18 mouse cellular contexts compared by ENCODE assay signal in the genomic region with DNA sequence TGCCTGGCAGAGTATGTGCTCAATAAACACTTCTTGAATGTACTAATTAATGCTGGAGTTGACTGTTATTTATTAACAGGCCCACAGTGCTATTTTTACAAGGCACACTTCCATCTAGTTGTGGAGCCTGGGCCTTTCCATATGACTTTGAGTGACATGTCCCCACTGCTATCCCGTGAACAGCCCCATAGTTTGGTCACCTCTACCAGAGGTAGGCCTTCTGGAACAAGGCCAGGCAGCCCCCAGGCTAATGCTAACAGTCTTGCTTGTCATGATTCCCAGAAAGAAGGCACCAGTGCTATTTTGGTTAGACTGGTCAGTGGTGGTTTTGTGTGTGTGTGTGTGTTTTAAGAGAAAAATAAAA.
DNase-seq lines count a peak whose midpoint lies in the region; ATAC-seq and TF ChIP-seq lines count a peak whose summit lies in the region.
"Had no signal": no experiment of that assay in that cellular context is flagged by ENCODE, and none has a peak within 500 bp of the region (broad histone marks: within the 10 kb centered on the region; RNA-seq: fewer than 3 reads in every experiment).

No protein-coding gene starts in this region.

- no peak for TF ChIP-seq EP300 in liver, postnatal 0 days (IDR thresholded peaks at IDR 0.05; ENCODE audit: low read depth)
- no peak for TF ChIP-seq EP300 in lung, postnatal 0 days (IDR thresholded peaks at IDR 0.05)

- H3K9ac ChIP-seq in limb, embryonic 12.5 days (replicated peaks): no peak overlapping the region
- no peak overlapping the region for H3K9ac ChIP-seq in liver, postnatal 0 days (replicated peaks)
- H3K9ac ChIP-seq in lung, postnatal 0 days (replicated peaks; ENCODE audit: low read depth): no peak overlapping the region
- H3K9ac ChIP-seq: forebrain, embryonic 12.5 days; heart, embryonic 12.5 days; lung, embryonic 14.5 days; midbrain, embryonic 15.5 days had no signal

- H3K4me3 ChIP-seq in limb, embryonic 12.5 days (replicated peaks): no peak overlapping the region
- no peak overlapping the region for H3K4me3 ChIP-seq in limb, embryonic 10.5 days
- no peak overlapping the region for H3K4me3 ChIP-seq in liver, postnatal 0 days (ENCODE audit: low read depth, low read length)
- no peak overlapping the region for H3K4me3 ChIP-seq in lung, postnatal 0 days (ENCODE audit: low read depth, low read length)
- H3K4me3 ChIP-seq: forebrain, embryonic 12.5 days; heart, embryonic 12.5 days; midbrain, embryonic 15.5 days had no signal

- no peaks in the 10 kb centered on the region for H3K9me3 ChIP-seq in limb, embryonic 12.5 days
- no peaks in the 10 kb centered on the region for H3K9me3 ChIP-seq in limb, embryonic 10.5 days (replicated peaks)
- H3K9me3 ChIP-seq in liver, postnatal 0 days (ENCODE audit: low read length): no peaks in the 10 kb centered on the region
- H3K9me3 ChIP-seq in lung, postnatal 0 days (ENCODE audit: low read length): no peaks in the 10 kb centered on the region
- H3K9me3 ChIP-seq: forebrain, embryonic 12.5 days; midbrain, embryonic 15.5 days had no signal

- no peak for DNase-seq in limb, embryonic 10.5 days (ENCODE audit: low spot score)
- DNase-seq in kidney, adult 18-20 months: peak; percentile 81
- DNase-seq in kidney, postnatal 10 days: peak; percentile 80
- DNase-seq in liver, postnatal 0 days: no peak
- DNase-seq in heart, adult 8-10 months (ENCODE audit: low spot score): no peak
- DNase-seq in lung, postnatal 10 days: no peak
- DNase-seq in lung, postnatal 0 days (ENCODE audit: low spot score): no peak
- DNase-seq: cerebellum, postnatal 25 days; heart, postnatal 4 days; layer of hippocampus, postnatal 36 days; left cerebral cortex, postnatal 4 days; lung, embryonic 14.5 days; thymus, adult 18-20 months had no signal

- H3K4me2 ChIP-seq in limb, embryonic 12.5 days: no peak overlapping the region
- no peak overlapping the region for H3K4me2 ChIP-seq in liver, postnatal 0 days (ENCODE audit: low read depth, low read length)
- H3K4me2 ChIP-seq in lung, postnatal 0 days (replicated peaks; ENCODE audit: low read depth, low read length): no peak overlapping the region
- H3K4me2 ChIP-seq: forebrain, embryonic 12.5 days; heart, embryonic 12.5 days; lung, embryonic 14.5 days; midbrain, embryonic 15.5 days had no signal

- no peak overlapping the region for H3K27ac ChIP-seq in limb, embryonic 12.5 days
- H3K27ac ChIP-seq in limb, embryonic 10.5 days: no peak overlapping the region
- H3K27ac ChIP-seq in liver, postnatal 0 days (ENCODE audit: low read depth): peak overlapping the region; percentile 57
- no peak overlapping the region for H3K27ac ChIP-seq in lung, postnatal 0 days (ENCODE audit: low read length)
- H3K27ac ChIP-seq: forebrain, embryonic 12.5 days; midbrain, embryonic 15.5 days had no signal

- H3K36me3 ChIP-seq in limb, embryonic 12.5 days: no peaks in the 10 kb centered on the region
- H3K36me3 ChIP-seq in limb, embryonic 10.5 days: no peaks in the 10 kb centered on the region
- no peaks in the 10 kb centered on the region for H3K36me3 ChIP-seq in liver, postnatal 0 days (replicated peaks; ENCODE audit: insufficient read depth, low read length)
- no peaks in the 10 kb centered on the region for H3K36me3 ChIP-seq in lung, postnatal 0 days (ENCODE audit: insufficient read depth, low read length)
- H3K36me3 ChIP-seq: forebrain, embryonic 12.5 days; heart, embryonic 12.5 days; midbrain, embryonic 15.5 days had no signal

- TF ChIP-seq CTCF in liver, postnatal 0 days (IDR thresholded peaks at IDR 0.05; ENCODE audit: low read depth): no peak
- no peak for TF ChIP-seq CTCF in lung, postnatal 0 days (IDR thresholded peaks at IDR 0.05)

- H3K4me1 ChIP-seq in limb, embryonic 12.5 days (replicated peaks): peaks cover 29% of the 10 kb centered on the region
- peaks cover 2% of the 10 kb centered on the region; the same call in 1 of the 2 replicates for H3K4me1 ChIP-seq in limb, embryonic 10.5 days
- H3K4me1 ChIP-seq in liver, postnatal 0 days (ENCODE audit: insufficient read depth): peaks cover 24% of the 10 kb centered on the region
- no peaks in the 10 kb centered on the region for H3K4me1 ChIP-seq in lung, postnatal 0 days (ENCODE audit: insufficient read depth, low read depth, low read length)
- H3K4me1 ChIP-seq: forebrain, embryonic 12.5 days; heart, embryonic 12.5 days had no signal

- peak; percentile 74; the same call in 1 of the 2 replicates for ATAC-seq in limb, embryonic 12.5 days (ENCODE audit: insufficient number of reproducible peaks, insufficient read depth, low FRiP score, low TSS enrichment, low read depth)
- no peak for ATAC-seq in liver, postnatal 0 days
- ATAC-seq in lung, postnatal 0 days: no peak
- ATAC-seq: hindbrain, embryonic 16.5 days; midbrain, embryonic 15.5 days had no signal

- no peaks in the 10 kb centered on the region for H3K27me3 ChIP-seq in limb, embryonic 12.5 days
- H3K27me3 ChIP-seq in limb, embryonic 10.5 days (ENCODE audit: low read depth, poor library complexity, severe bottlenecking): no peaks in the 10 kb centered on the region
- no peaks in the 10 kb centered on the region for H3K27me3 ChIP-seq in liver, postnatal 0 days (ENCODE audit: insufficient read depth, low read length)
- no peaks in the 10 kb centered on the region for H3K27me3 ChIP-seq in lung, postnatal 0 days (replicated peaks; ENCODE audit: insufficient read depth, low read length)
- H3K27me3 ChIP-seq: forebrain, embryonic 12.5 days; heart, embryonic 12.5 days; midbrain, embryonic 15.5 days had no signal

- 60% methylated on average over 1 of the region's 1 CpGs for WGBS in limb, embryonic 12.5 days
- WGBS in limb, embryonic 10.5 days: 89% methylated on average over 1 of the region's 1 CpGs
- 46% methylated on average over 1 of the region's 1 CpGs for WGBS in liver, postnatal 0 days (ENCODE audit: insufficient replicate concordance)
- 93% methylated on average over 1 of the region's 1 CpGs for WGBS in lung, postnatal 0 days

Comparison
In these comparisons a context has a peak if more than half of its experiments do, and no peak if none do; other contexts are left out.
1. DNase-seq: peak in kidney, adult 18-20 months (single experiment) and kidney, postnatal 10 days (single experiment); none in limb, embryonic 10.5 days (single experiment), liver, postnatal 0 days (single experiment), heart, adult 8-10 months (single experiment), lung, postnatal 10 days (single experiment) and lung, postnatal 0 days (single experiment).